Mouse (Mus musculus): ENCODE measurements around the gene March8. TPM values are rescaled to one million over a fixed set of nuclear protein-coding genes. Genes with fewer than 3 reads are reported as not detected.

Gene March8
- polyA plus RNA-seq, 1 experiment from 2014 or later: 40.0 TPM

GRCm38 (mm10) chr6:116407956-116408657, 70.3 kb downstream of the March8 start:
- WGBS: 89% methylated on average over 6 of the region's 6 CpGs
- ATAC-seq (ENCODE audit: low FRiP score, low TSS enrichment): no peak
- H3K4me1 ChIP-seq (ENCODE audit: control insufficient read depth, insufficient read depth, low read length): no peaks in the 10 kb centered on the region
- H3K36me3 ChIP-seq (ENCODE audit: control insufficient read depth, insufficient read depth, low read length): peaks cover 14% of the 10 kb centered on the region; the same call in 1 of the 2 replicates
- no peaks in the 10 kb centered on the region for H3K9me3 ChIP-seq (ENCODE audit: control insufficient read depth, low read length)
- H3K27me3 ChIP-seq (ENCODE audit: control insufficient read depth, insufficient read depth, low read length): no peaks in the 10 kb centered on the region
- no peak overlapping the region for H3K27ac ChIP-seq (ENCODE audit: low read depth, low read length)
- H3K4me3 ChIP-seq (ENCODE audit: low read length): no peak overlapping the region
- H3K9ac ChIP-seq (ENCODE audit: low read depth, low read length): no peak overlapping the region
- no peak overlapping the region for H3K4me2 ChIP-seq (replicated peaks; ENCODE audit: low read depth, low read length)

- H3K4me1 ChIP-seq (ENCODE audit: control insufficient read depth, insufficient read depth, low read length): no peaks in the 10 kb centered on the region
Measured at GRCm38 (mm10) chr6:116410436-116410835, 72.6 kb downstream of the March8 start.

GRCm38 (mm10) chr6:116411716-116412115, 73.9 kb downstream of the March8 start:
- H3K9me3 ChIP-seq (ENCODE audit: control insufficient read depth, low read length): no peaks in the 10 kb centered on the region
- H3K36me3 ChIP-seq (ENCODE audit: control insufficient read depth, insufficient read depth, low read length): no peaks in the 10 kb centered on the region; the same call in 1 of the 2 replicates
- no peak for ATAC-seq (ENCODE audit: low FRiP score, low TSS enrichment)
- no peak overlapping the region for H3K27ac ChIP-seq (ENCODE audit: low read depth, low read length)
- H3K27me3 ChIP-seq (ENCODE audit: control insufficient read depth, insufficient read depth, low read length): no peaks in the 10 kb centered on the region
- no peak overlapping the region for H3K4me2 ChIP-seq (replicated peaks; ENCODE audit: low read depth, low read length)
- no peak overlapping the region for H3K4me3 ChIP-seq (ENCODE audit: low read length)
- 88% methylated on average over 3 of the region's 3 CpGs for WGBS
- H3K9ac ChIP-seq (ENCODE audit: low read depth, low read length): no peak overlapping the region
- no peaks in the 10 kb centered on the region for H3K4me1 ChIP-seq (ENCODE audit: control insufficient read depth, insufficient read depth, low read length)

More at GRCm38 (mm10) chr6:116410436-116410835, 72.6 kb downstream of the March8 start:
- H3K9ac ChIP-seq (ENCODE audit: low read depth, low read length): no peak overlapping the region
- H3K36me3 ChIP-seq (ENCODE audit: control insufficient read depth, insufficient read depth, low read length): peaks cover 9% of the 10 kb centered on the region; the same call in 1 of the 2 replicates
- no peak overlapping the region for H3K4me3 ChIP-seq (ENCODE audit: low read length)
- ATAC-seq (ENCODE audit: low FRiP score, low TSS enrichment): no peak
- no peak overlapping the region for H3K27ac ChIP-seq (ENCODE audit: low read depth, low read length)
- 96% methylated on average over 10 of the region's 10 CpGs for WGBS
- H3K9me3 ChIP-seq (ENCODE audit: control insufficient read depth, low read length): no peaks in the 10 kb centered on the region
- H3K27me3 ChIP-seq (ENCODE audit: control insufficient read depth, insufficient read depth, low read length): no peaks in the 10 kb centered on the region
- H3K4me2 ChIP-seq (replicated peaks; ENCODE audit: low read depth, low read length): no peak overlapping the region

DNA sequence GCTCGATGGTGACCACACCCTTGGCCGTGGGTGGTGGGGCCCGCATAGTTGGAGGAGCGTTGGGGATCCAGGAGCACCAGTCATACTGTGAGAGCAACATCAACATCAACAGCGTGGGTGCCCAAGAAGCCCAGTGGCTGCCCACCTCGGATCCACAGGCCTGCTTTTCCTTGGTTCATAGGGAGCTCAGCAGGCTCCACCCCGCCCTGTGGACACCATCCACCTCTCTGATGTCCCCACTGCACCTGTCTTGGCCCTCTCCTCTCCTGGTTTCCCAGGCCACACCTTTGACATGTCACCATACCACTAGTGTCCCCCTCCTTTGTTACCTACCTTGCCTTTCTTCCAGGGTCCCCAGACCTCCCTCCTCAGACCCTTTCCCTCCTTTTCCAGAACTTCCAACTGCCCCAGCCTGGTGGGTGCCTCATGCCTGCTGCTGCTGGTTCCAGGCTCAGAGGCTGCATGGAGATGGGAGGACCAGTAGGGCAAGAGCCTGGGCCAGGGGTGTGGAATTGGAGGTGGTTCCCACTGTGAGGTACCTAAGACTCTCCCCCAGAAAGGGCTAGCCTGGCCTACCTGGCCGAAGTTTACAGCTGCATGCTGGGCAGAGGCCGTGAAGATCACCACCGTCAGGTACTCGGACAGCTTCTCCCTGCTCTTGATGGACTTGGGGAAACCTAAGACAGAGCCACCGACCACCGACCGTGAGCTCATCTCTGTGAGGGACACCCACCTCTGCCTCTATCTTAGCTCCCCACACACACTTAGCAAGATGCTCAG, 74.9 kb downstream of the March8 start:
- Histone ChIP-seq H3K9ac (ENCODE audit: low read depth, low read length) (no peak overlapping the region), H3K36me3 (ENCODE audit: control insufficient read depth, insufficient read depth, low read length) (no peaks in the 10 kb centered on the region; the same call in 1 of the 2 replicates), H3K4me2 (replicated peaks; ENCODE audit: low read depth, low read length) (no peak overlapping the region), H3K27ac (ENCODE audit: low read depth, low read length) (no peak overlapping the region), H3K4me1 (ENCODE audit: control insufficient read depth, insufficient read depth, low read length) (no peaks in the 10 kb centered on the region), H3K27me3 (ENCODE audit: control insufficient read depth, insufficient read depth, low read length) (no peaks in the 10 kb centered on the region), H3K4me3 (ENCODE audit: low read length) (no peak overlapping the region), H3K9me3 (ENCODE audit: control insufficient read depth, low read length) (no peaks in the 10 kb centered on the region)
- WGBS: 95% methylated on average over 14 of the region's 14 CpGs
- no peak; the same call in 1 of the 2 replicates for ATAC-seq (ENCODE audit: low FRiP score, low TSS enrichment)

DNA sequence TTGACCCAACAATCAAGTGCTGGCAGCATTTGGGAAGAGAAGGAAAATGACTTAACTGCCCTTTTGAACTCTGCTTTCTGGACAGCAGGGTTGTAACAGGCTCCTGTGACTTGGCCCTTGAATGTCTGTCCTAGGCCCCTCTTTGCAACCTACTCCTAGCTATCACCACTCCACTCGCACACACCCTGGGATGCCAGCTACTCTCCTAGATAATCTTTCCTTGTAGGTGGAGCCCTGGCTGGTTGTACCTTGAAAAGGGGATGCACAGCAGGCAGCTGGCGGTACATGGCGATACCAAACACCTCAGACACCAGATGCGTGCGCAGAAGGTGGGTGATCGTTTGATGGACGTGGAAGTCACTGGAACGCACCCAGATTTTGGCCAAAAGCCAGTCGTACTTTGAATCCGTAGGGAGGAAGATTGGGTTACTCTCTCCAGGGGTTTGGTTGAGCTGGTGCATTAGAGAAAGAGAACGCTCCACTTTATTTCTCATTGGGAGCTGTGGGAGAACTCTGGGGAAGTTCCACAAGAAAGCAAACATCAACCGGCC, 77.4 kb downstream of the March8 start:
- Histone ChIP-seq H3K27ac (ENCODE audit: low read depth, low read length) (no peak overlapping the region), H3K27me3 (ENCODE audit: control insufficient read depth, insufficient read depth, low read length) (no peaks in the 10 kb centered on the region), H3K4me2 (replicated peaks; ENCODE audit: low read depth, low read length) (no peak overlapping the region), H3K4me3 (ENCODE audit: low read length) (no peak overlapping the region), H3K9me3 (ENCODE audit: control insufficient read depth, low read length) (no peaks in the 10 kb centered on the region), H3K9ac (ENCODE audit: low read depth, low read length) (no peak overlapping the region), H3K36me3 (ENCODE audit: control insufficient read depth, insufficient read depth, low read length) (no peaks in the 10 kb centered on the region; the same call in 1 of the 2 replicates), H3K4me1 (ENCODE audit: control insufficient read depth, insufficient read depth, low read length) (no peaks in the 10 kb centered on the region)
- 73% methylated on average over 12 of the region's 12 CpGs for WGBS
- ATAC-seq (ENCODE audit: low FRiP score, low TSS enrichment): no peak

DNA sequence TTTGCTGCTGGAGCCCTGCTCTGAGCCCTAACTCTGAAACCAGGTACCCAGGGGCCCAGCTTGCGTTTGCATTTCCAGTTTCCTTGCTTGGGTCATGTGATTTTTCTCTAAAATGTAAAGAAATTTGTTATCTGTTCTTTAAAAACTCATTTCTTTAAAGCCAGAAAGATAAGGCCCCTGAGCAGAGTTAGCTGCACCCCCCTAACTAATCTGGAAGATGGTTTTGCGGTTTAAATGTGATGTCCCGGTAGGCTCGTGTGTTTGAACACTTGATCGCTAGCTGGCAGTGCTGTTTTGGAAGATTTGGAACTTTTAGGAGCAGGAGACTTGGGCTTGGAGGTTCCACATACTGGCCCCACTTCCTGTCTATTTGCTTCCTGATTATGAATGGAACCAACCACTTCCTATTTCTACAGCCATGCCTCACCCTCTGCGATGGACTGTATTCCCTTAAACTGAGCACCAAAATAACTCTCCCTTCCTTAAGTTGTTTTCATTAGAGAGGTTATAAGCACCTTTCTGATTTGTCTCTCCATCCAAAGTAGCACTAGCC, 78.3 kb downstream of the March8 start:
- WGBS: 93% methylated on average over 6 of the region's 6 CpGs
- Histone ChIP-seq H3K27ac (ENCODE audit: low read depth, low read length) (no peak overlapping the region), H3K4me3 (ENCODE audit: low read length) (no peak overlapping the region), H3K36me3 (ENCODE audit: control insufficient read depth, insufficient read depth, low read length) (no peaks in the 10 kb centered on the region; the same call in 1 of the 2 replicates), H3K4me2 (replicated peaks; ENCODE audit: low read depth, low read length) (no peak overlapping the region), H3K27me3 (ENCODE audit: control insufficient read depth, insufficient read depth, low read length) (no peaks in the 10 kb centered on the region), H3K9me3 (ENCODE audit: control insufficient read depth, low read length) (no peaks in the 10 kb centered on the region), H3K4me1 (ENCODE audit: control insufficient read depth, insufficient read depth, low read length) (no peaks in the 10 kb centered on the region), H3K9ac (ENCODE audit: low read depth, low read length) (no peak overlapping the region)
- ATAC-seq (ENCODE audit: low FRiP score, low TSS enrichment): no peak

DNA sequence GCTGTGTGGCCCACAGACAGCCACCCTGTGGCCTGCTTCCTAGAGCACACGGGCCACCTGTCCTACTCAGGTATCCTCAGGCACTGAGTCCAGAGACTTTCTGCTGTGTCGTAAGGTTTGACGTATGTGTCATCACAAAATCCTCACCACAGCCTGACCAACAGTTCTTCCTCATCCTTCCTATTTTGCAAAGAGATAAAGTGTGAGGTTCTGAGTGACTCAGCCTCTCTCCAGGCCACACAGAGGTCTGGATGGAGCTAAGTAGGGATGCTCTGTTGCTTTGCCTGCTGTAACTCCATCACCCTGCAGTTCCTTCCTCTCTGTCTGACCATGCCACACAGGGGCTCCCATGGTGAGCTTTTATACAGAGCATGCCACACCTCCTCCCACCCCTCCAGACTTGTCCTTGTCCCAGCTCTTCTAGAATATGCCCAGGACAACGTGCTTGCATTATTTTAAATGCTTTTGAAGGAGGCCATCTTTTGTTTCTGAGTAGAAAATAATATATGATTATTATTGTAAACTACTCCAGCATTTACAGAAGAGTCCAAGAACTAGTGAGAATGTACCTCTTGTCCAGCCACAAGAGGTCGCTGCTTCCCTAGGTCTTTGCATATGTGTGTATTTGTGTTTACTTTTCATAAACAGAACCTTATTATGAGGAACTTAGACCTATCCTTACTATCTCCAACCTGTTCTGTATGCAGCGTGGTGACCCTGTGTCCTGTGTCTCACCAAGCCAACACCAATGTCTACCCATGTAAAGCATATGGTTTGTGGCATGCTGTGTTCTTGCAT, 79.9 kb downstream of the March8 start:
- H3K36me3 ChIP-seq (ENCODE audit: control insufficient read depth, insufficient read depth, low read length): no peaks in the 10 kb centered on the region
- no peak overlapping the region for H3K4me3 ChIP-seq (ENCODE audit: low read length)
- no peaks in the 10 kb centered on the region for H3K4me1 ChIP-seq (ENCODE audit: control insufficient read depth, insufficient read depth, low read length)
- H3K4me2 ChIP-seq (replicated peaks; ENCODE audit: low read depth, low read length): no peak overlapping the region
- no peak overlapping the region for H3K27ac ChIP-seq (ENCODE audit: low read depth, low read length)
- H3K27me3 ChIP-seq (ENCODE audit: control insufficient read depth, insufficient read depth, low read length): no peaks in the 10 kb centered on the region
- 68% methylated on average over 6 of the region's 6 CpGs for WGBS
- no peak for ATAC-seq (ENCODE audit: low FRiP score, low TSS enrichment)
- H3K9ac ChIP-seq (ENCODE audit: low read depth, low read length): no peak overlapping the region
- H3K9me3 ChIP-seq (ENCODE audit: control insufficient read depth, low read length): no peaks in the 10 kb centered on the region

- no peaks in the 10 kb centered on the region for H3K27me3 ChIP-seq (ENCODE audit: control insufficient read depth, insufficient read depth, low read length)
- 95% methylated on average over 1 of the region's 1 CpGs for WGBS
- no peak for ATAC-seq (ENCODE audit: low FRiP score, low TSS enrichment)
- H3K4me2 ChIP-seq (replicated peaks; ENCODE audit: low read depth, low read length): no peak overlapping the region
- H3K9ac ChIP-seq (ENCODE audit: low read depth, low read length): no peak overlapping the region
- no peak overlapping the region for H3K27ac ChIP-seq (ENCODE audit: low read depth, low read length)
- no peaks in the 10 kb centered on the region for H3K9me3 ChIP-seq (ENCODE audit: control insufficient read depth, low read length)
- no peaks in the 10 kb centered on the region for H3K4me1 ChIP-seq (ENCODE audit: control insufficient read depth, insufficient read depth, low read length)
- H3K4me3 ChIP-seq (ENCODE audit: low read length): no peak overlapping the region
- H3K36me3 ChIP-seq (ENCODE audit: control insufficient read depth, insufficient read depth, low read length): no peaks in the 10 kb centered on the region
Measured at GRCm38 (mm10) chr6:116418487-116418886, 80.7 kb downstream of the March8 start.

All from kidney, embryonic 14.5 days (tissue).